10 mouse cellular contexts compared by ENCODE assay signal in genomic region chr2:17852740-17853499, GRCm38 (mm10).
DNase-seq lines count a peak whose midpoint lies in the region; ATAC-seq and TF ChIP-seq lines count a peak whose summit lies in the region.
"Had no signal": no experiment of that assay in that cellular context is flagged by ENCODE, and none has a peak within 500 bp of the region (broad histone marks: within the 10 kb centered on the region; RNA-seq: fewer than 3 reads in every experiment).

No protein-coding gene starts in this region.

- H3K4me3 ChIP-seq in heart, adult 2 months = peak overlapping the region; percentile 31; the same call in 1 of the 2 replicates
- no peak overlapping the region for H3K4me3 ChIP-seq in limb, embryonic 14.5 days (replicated peaks; ENCODE audit: low read length)

- H3K79me2 ChIP-seq in heart, adult 2 months (replicated peaks; ENCODE audit: control insufficient read depth, insufficient read depth, low read length) = no peaks in the 10 kb centered on the region

- WGBS in heart, adult 2 months = 25% methylated on average over 16 of the region's 16 CpGs
- 9% methylated on average over 16 of the region's 16 CpGs for WGBS in limb, embryonic 14.5 days

- no peaks in the 10 kb centered on the region for H3K9me3 ChIP-seq in limb, embryonic 14.5 days (ENCODE audit: control insufficient read depth, low read length)

- H3K27me3 ChIP-seq in heart, adult 2 months (ENCODE audit: control insufficient read depth, insufficient read depth, low read length) = no peaks in the 10 kb centered on the region
- H3K27me3 ChIP-seq in limb, embryonic 14.5 days (ENCODE audit: control insufficient read depth, insufficient read depth, low read length) = no peaks in the 10 kb centered on the region

- no peak for ATAC-seq in limb, embryonic 14.5 days (ENCODE audit: low FRiP score, low read depth)
- ATAC-seq in activated CD4-positive, CD25-positive, alpha-beta regulatory T cell, adult 4 months = no peak

- no peak overlapping the region for H3K9ac ChIP-seq in heart, adult 2 months (ENCODE audit: low read depth, low read length)
- no peak overlapping the region for H3K9ac ChIP-seq in limb, embryonic 14.5 days (ENCODE audit: low read depth, low read length, severe bottlenecking)

- no peak for DNase-seq in heart, adult 2 months
- no peak for DNase-seq in heart, postnatal 25 days (ENCODE audit: low spot score)
- DNase-seq in retina, postnatal 1 day = peak; percentile 60
- no peak for DNase-seq in retina, embryonic 14.5 days (ENCODE audit: low spot score)
- DNase-seq in limb, embryonic 14.5 days (ENCODE audit: low spot score) = no peak
- DNase-seq in frontal cortex, postnatal 36 days (ENCODE audit: low spot score in 2 of 2) = no peak
- no peak for DNase-seq in frontal cortex, postnatal 14 days (ENCODE audit: low spot score in 2 of 2)
- DNase-seq: B cell, adult 2 months; thymus, adult 18-20 months had no signal

- no peak for TF ChIP-seq EP300 in heart, adult 2 months (IDR thresholded peaks at IDR 0.05; ENCODE audit: insufficient read depth, low read depth, low read length)

- intact Hi-C loops in heart, adult 2 months (cut with DNase I) = loop anchor here (2.0 to 5.0 kb wide), 3 partner anchors 34 to 349 kb away; no protein-coding TSS in a partner anchor
- intact Hi-C loops in heart, postnatal 25 days (cut with DNase I) = loop anchor here (5.0 kb wide), 1 partner anchor 349 kb away; no protein-coding TSS in a partner anchor

- no peak for TF ChIP-seq POLR2A in heart, adult 2 months (IDR thresholded peaks at IDR 0.05; ENCODE audit: insufficient read depth, low read depth, low read length)
- no peak for TF ChIP-seq POLR2A in limb, embryonic 14.5 days (IDR thresholded peaks at IDR 0.05; ENCODE audit: borderline replicate concordance, extremely low read depth, insufficient read depth, insufficient read length)

- H3K4me1 ChIP-seq in heart, adult 2 months (ENCODE audit: control insufficient read depth, insufficient read depth, low read length) = peaks cover 4% of the 10 kb centered on the region
- H3K4me1 ChIP-seq in limb, embryonic 14.5 days (ENCODE audit: control insufficient read depth, insufficient read depth, low read length) = peaks cover 16% of the 10 kb centered on the region

- H3K27ac ChIP-seq in heart, adult 2 months = peak overlapping the region; percentile 38; the same call in 1 of the 2 replicates
- no peak overlapping the region for H3K27ac ChIP-seq in limb, embryonic 14.5 days (replicated peaks; ENCODE audit: low read depth, low read length)

- no peak for TF ChIP-seq CTCF in heart, adult 2 months (IDR thresholded peaks at IDR 0.05)

- H3K36me3 ChIP-seq in heart, adult 2 months (ENCODE audit: control insufficient read depth, insufficient read depth, low read length) = peaks cover 3% of the 10 kb centered on the region; the same call in 1 of the 2 replicates
- H3K36me3 ChIP-seq in limb, embryonic 14.5 days (ENCODE audit: control insufficient read depth, insufficient read depth, low read length) = no peaks in the 10 kb centered on the region

- H3K4me2 ChIP-seq in limb, embryonic 14.5 days (replicated peaks; ENCODE audit: low read depth, low read length, severe bottlenecking) = peak overlapping the region; percentile 6; the same call in 1 of the 2 replicates
